Mouse (Mus musculus): ENCODE results near the gene Rab1b. TPM values are rescaled to one million over a fixed set of nuclear protein-coding genes. Genes with fewer than 3 reads are reported as not detected.
A peak's percentile ranks its signal among the peaks of the same experiment; 100 is the strongest.

Gene Rab1b
- polyA plus RNA-seq, 1 experiment from 2014 or later = 294 TPM

GRCm38 (mm10) chr19:5117494-5118383, 10.9 kb upstream of the Rab1b start:
- H3K27ac ChIP-seq = peak overlapping the region; percentile 92
- no peaks in the 10 kb centered on the region for H3K9me3 ChIP-seq
- peak overlapping the region; percentile 88 for H3K4me3 ChIP-seq
- peak overlapping the region; percentile 83 for H3K4me2 ChIP-seq
- under 1% methylated on average over 83 of the region's 83 CpGs for WGBS
- H3K36me3 ChIP-seq = no peaks in the 10 kb centered on the region; the same call in 1 of the 2 replicates
- ATAC-seq (ENCODE audit: borderline replicate concordance, extremely low read depth, low FRiP score, low TSS enrichment) = peak; percentile 90
- peaks cover 14% of the 10 kb centered on the region for H3K4me1 ChIP-seq
- peak overlapping the region; percentile 79 for H3K9ac ChIP-seq
- H3K27me3 ChIP-seq = no peaks in the 10 kb centered on the region

GRCm38 (mm10) chr19:5113783-5114182, 6.9 kb upstream of the Rab1b start:
- no peak overlapping the region for H3K4me2 ChIP-seq
- no peaks in the 10 kb centered on the region for H3K27me3 ChIP-seq
- peaks cover 20% of the 10 kb centered on the region for H3K4me1 ChIP-seq
- H3K9ac ChIP-seq = no peak overlapping the region
- H3K36me3 ChIP-seq = peaks cover 13% of the 10 kb centered on the region
- H3K4me3 ChIP-seq = no peak overlapping the region
- no peak for ATAC-seq (ENCODE audit: borderline replicate concordance, extremely low read depth, low FRiP score, low TSS enrichment)
- H3K27ac ChIP-seq = no peak overlapping the region
- H3K9me3 ChIP-seq = no peaks in the 10 kb centered on the region
- WGBS = 92% methylated on average over 7 of the region's 7 CpGs

- Histone ChIP-seq H3K4me3 (no peak overlapping the region), H3K9me3 (no peaks in the 10 kb centered on the region), H3K4me2 (no peak overlapping the region), H3K36me3 (peaks cover 16% of the 10 kb centered on the region), H3K4me1 (peaks cover 32% of the 10 kb centered on the region), H3K27ac (peak overlapping the region; percentile 59), H3K9ac (0 out of 2 replicates have a peak overlapping the region, but pooled peaks have one; percentile 4), H3K27me3 (no peaks in the 10 kb centered on the region)
- 67% methylated on average over 19 of the region's 19 CpGs for WGBS
- no peak for ATAC-seq (ENCODE audit: borderline replicate concordance, extremely low read depth, low FRiP score, low TSS enrichment)
These were observed 3.0 kb upstream of the Rab1b start for GRCm38 (mm10) chr19:5109659-5110453.

- peaks cover 27% of the 10 kb centered on the region for H3K36me3 ChIP-seq
- H3K4me3 ChIP-seq = no peak overlapping the region
- H3K4me2 ChIP-seq = no peak overlapping the region
- H3K9ac ChIP-seq = no peak overlapping the region
- ATAC-seq (ENCODE audit: borderline replicate concordance, extremely low read depth, low FRiP score, low TSS enrichment) = no peak
- peaks cover 35% of the 10 kb centered on the region for H3K4me1 ChIP-seq
- 45% methylated on average over 4 of the region's 4 CpGs for WGBS
- no peaks in the 10 kb centered on the region for H3K27me3 ChIP-seq
- H3K9me3 ChIP-seq = no peaks in the 10 kb centered on the region
- H3K27ac ChIP-seq = peak overlapping the region; percentile 59
These were observed 1.8 kb upstream of the Rab1b start for GRCm38 (mm10) chr19:5108702-5109101.

GRCm38 (mm10) chr19:5108271-5108575, 1.4 kb upstream of the Rab1b start:
- Histone ChIP-seq H3K36me3 (peaks cover 32% of the 10 kb centered on the region), H3K27ac (peak overlapping the region; percentile 59), H3K4me3 (no peak overlapping the region), H3K9ac (no peak overlapping the region), H3K27me3 (no peaks in the 10 kb centered on the region), H3K9me3 (no peaks in the 10 kb centered on the region), H3K4me1 (peaks cover 35% of the 10 kb centered on the region), H3K4me2 (no peak overlapping the region)
- no peak for ATAC-seq (ENCODE audit: borderline replicate concordance, extremely low read depth, low FRiP score, low TSS enrichment)
- WGBS = 29% methylated on average over 5 of the region's 5 CpGs

GRCm38 (mm10) chr19:5107556-5108270, 841 bp upstream of the Rab1b start:
- Histone ChIP-seq H3K4me3 (peak overlapping the region; percentile 80; the same call in 1 of the 2 replicates), H3K27me3 (no peaks in the 10 kb centered on the region), H3K36me3 (peaks cover 37% of the 10 kb centered on the region), H3K4me2 (no peak overlapping the region), H3K27ac (peak overlapping the region; percentile 59; the same call in 1 of the 2 replicates), H3K4me1 (peaks cover 35% of the 10 kb centered on the region), H3K9me3 (no peaks in the 10 kb centered on the region), H3K9ac (peak overlapping the region; percentile 37; the same call in 1 of the 2 replicates)
- ATAC-seq (ENCODE audit: borderline replicate concordance, extremely low read depth, low FRiP score, low TSS enrichment) = no peak
- WGBS = 69% methylated on average over 18 of the region's 18 CpGs

GRCm38 (mm10) chr19:5106074-5106473, 798 bp downstream of the Rab1b start:
- peaks cover 46% of the 10 kb centered on the region for H3K36me3 ChIP-seq

GRCm38 (mm10) chr19:5098363-5099143, 8.3 kb downstream of the Rab1b start, which contains the start of gene Cnih2:
Gene Cnih2 (minus strand): TSS chr19:5098521.
- H3K27ac ChIP-seq = no peak within 1 kb of the TSS
- peak; percentile 75; the same call in 1 of the 2 replicates for ATAC-seq (ENCODE audit: borderline replicate concordance, extremely low read depth, low FRiP score, low TSS enrichment)
- peak within 1 kb of the TSS; percentile 57 for H3K4me3 ChIP-seq
- H3K9me3 ChIP-seq = no peaks in the 10 kb centered on the region
- H3K27me3 ChIP-seq = peaks cover 16% of the 10 kb centered on the region
- peak within 1 kb of the TSS; percentile 61 for H3K9ac ChIP-seq
- H3K4me1 ChIP-seq = peaks cover 34% of the 10 kb centered on the region
- peaks cover 41% of the 10 kb centered on the region for H3K36me3 ChIP-seq
- WGBS = 3% methylated on average over 48 of the region's 48 CpGs
- peak within 1 kb of the TSS; percentile 100 for H3K4me2 ChIP-seq

More at GRCm38 (mm10) chr19:5106074-5106473, 798 bp downstream of the Rab1b start:
- WGBS = 5% methylated on average over 9 of the region's 9 CpGs
- H3K4me3 ChIP-seq = peak overlapping the region; percentile 80
- peak overlapping the region; percentile 86 for H3K9ac ChIP-seq
- peaks cover 35% of the 10 kb centered on the region for H3K4me1 ChIP-seq
- no peak for ATAC-seq (ENCODE audit: borderline replicate concordance, extremely low read depth, low FRiP score, low TSS enrichment)
- H3K27me3 ChIP-seq = no peaks in the 10 kb centered on the region
- H3K4me2 ChIP-seq = peak overlapping the region; percentile 89
- no peaks in the 10 kb centered on the region for H3K9me3 ChIP-seq
- peak overlapping the region; percentile 94 for H3K27ac ChIP-seq

GRCm38 (mm10) chr19:5097521-5098362, 9.1 kb downstream of the Rab1b start:
- Histone ChIP-seq H3K9ac (peak overlapping the region; percentile 61), H3K36me3 (peaks cover 36% of the 10 kb centered on the region), H3K9me3 (no peaks in the 10 kb centered on the region), H3K4me1 (peaks cover 34% of the 10 kb centered on the region), H3K4me2 (peak overlapping the region; percentile 100), H3K4me3 (peak overlapping the region; percentile 57), H3K27me3 (peaks cover 16% of the 10 kb centered on the region), H3K27ac (no peak overlapping the region)
- 4% methylated on average over 27 of the region's 31 CpGs for WGBS
- ATAC-seq (ENCODE audit: borderline replicate concordance, extremely low read depth, low FRiP score, low TSS enrichment) = 0 out of 2 replicates have a peak, but pooled peaks have one; percentile 3

GRCm38 (mm10) chr19:5095887-5096474, 10.9 kb downstream of the Rab1b start:
- no peak overlapping the region for H3K4me2 ChIP-seq
- peaks cover 31% of the 10 kb centered on the region for H3K36me3 ChIP-seq
- H3K27ac ChIP-seq = no peak overlapping the region
- ATAC-seq (ENCODE audit: borderline replicate concordance, extremely low read depth, low FRiP score, low TSS enrichment) = no peak
- H3K9ac ChIP-seq = no peak overlapping the region
- peaks cover 34% of the 10 kb centered on the region for H3K4me1 ChIP-seq
- no peaks in the 10 kb centered on the region for H3K9me3 ChIP-seq
- WGBS = 5% methylated on average over 9 of the region's 9 CpGs
- no peak overlapping the region for H3K4me3 ChIP-seq
- peaks cover 16% of the 10 kb centered on the region for H3K27me3 ChIP-seq

Data from lung, embryonic 15.5 days (tissue).